Mouse (Mus musculus) erythroblast, embryonic 14.5 days (primary cell): ENCODE results near the gene Ubash3b.

Experiments
- GATA1 ChIP-seq: IDR thresholded peaks from 2 replicates; pipeline ENCODE4 v1.6.1; 2012; ENCODE audit warnings: low read length, inconsistent platforms, mixed read lengths
- TAL1 ChIP-seq: IDR thresholded peaks from 3 replicates; pipeline ENCODE4 v1.6.1; 2012; ENCODE audit warnings: low read length, inconsistent platforms, mixed read lengths

DNA sequence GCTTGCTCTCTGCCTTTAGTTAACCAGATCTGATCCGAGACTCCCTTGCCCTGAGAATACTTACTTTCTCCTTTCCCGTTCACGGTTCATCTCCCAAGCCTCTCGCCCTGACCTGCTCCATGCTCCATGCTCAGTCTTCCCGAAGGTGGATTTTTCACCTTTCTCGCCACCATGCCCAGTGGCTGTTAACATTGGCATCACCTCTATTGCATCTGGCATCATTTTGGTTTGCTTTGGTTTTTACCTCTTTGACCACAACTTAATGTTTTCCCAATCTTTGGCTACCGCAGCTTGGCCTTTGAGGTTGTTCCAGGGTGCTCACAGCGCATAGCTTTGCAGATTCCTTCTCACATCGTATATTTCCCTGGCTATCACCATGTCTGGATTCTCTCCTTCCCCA is 26.0 kb upstream of the Ubash3b start:
- TF ChIP-seq GATA1 (no peak), TAL1 (no peak)
